Mouse (Mus musculus) liver, adult 2 months (tissue): ENCODE measurements at regions not wholly inside any gene's neighbourhood (a gene's known extent, or its start where the extent isn't known, plus 50 kb on each side); places are given as distances from the start of the nearest gene placed in this dataset.

Experiments used
- DNase-seq: peaks from one replicate; pipeline ENCODE4 v3.0.0-alpha.2; 2011; ENCODE audit warnings: low read depth, low spot score; ENCODE audit errors: extremely low read depth
- H3K27ac ChIP-seq: fragments of 200-500 bp; replicated peaks from 2 replicates; pipeline ENCODE4 v1.5.1; 2012; ENCODE audit warnings: low read depth, mild to moderate bottlenecking, control low read depth, inconsistent platforms, low read length; ENCODE audit not compliant: insufficient read depth
- H3K27me3 ChIP-seq: fragments of 200-500 bp; 2 replicates; pipeline ENCODE4 v1.6.1; 2012; ENCODE audit warnings: mild to moderate bottlenecking, moderate library complexity, low read length, inconsistent platforms; ENCODE audit not compliant: control insufficient read depth, insufficient read depth
- H3K36me3 ChIP-seq: fragments of 200-500 bp; 2 replicates; pipeline ENCODE4 v1.6.1; 2012; ENCODE audit warnings: low read length, inconsistent platforms; ENCODE audit not compliant: control insufficient read depth, insufficient read depth
- H3K4me1 ChIP-seq: fragments of 200-500 bp; 2 replicates; pipeline ENCODE4 v1.6.1; 2011; ENCODE audit warnings: low read length; ENCODE audit not compliant: control insufficient read depth, insufficient read depth
- H3K4me3 ChIP-seq: fragments of 200-500 bp; 2 replicates; pipeline ENCODE4 v1.5.1; 2011; ENCODE audit warnings: low read depth, mild to moderate bottlenecking, control low read depth, low read length, moderate library complexity; ENCODE audit not compliant: insufficient read depth
- H3K79me2 ChIP-seq: fragments of 200-500 bp; 2 replicates; pipeline ENCODE4 v1.6.1; 2012; ENCODE audit warnings: inconsistent platforms, mild to moderate bottlenecking, low read length, moderate library complexity; ENCODE audit not compliant: control insufficient read depth, insufficient read depth
- H3K9ac ChIP-seq: fragments of 200-500 bp; 2 replicates; pipeline ENCODE4 v1.6.1; 2012; ENCODE audit warnings: low read depth, mild to moderate bottlenecking, control low read depth, inconsistent platforms, low read length
- CTCF ChIP-seq: fragments of 200-500 bp; IDR thresholded peaks from 2 replicates; pipeline ENCODE4 v1.5.1; 2011; ENCODE audit warnings: low read depth, low read length, control low read depth
- POLR2A ChIP-seq: fragments of 200-500 bp; IDR thresholded peaks from 2 replicates; pipeline ENCODE4 v1.6.1; 2011; ENCODE audit warnings: low read length, control low read depth; ENCODE audit not compliant: insufficient read depth; ENCODE audit errors: extremely low read depth
- WGBS: fragments of 180-500 bp; shearing (Covaris S2); methylation state at CpG from one replicate; pipeline ENCODE4 v1.1.7; 2018; 5-methylcytosine and 5-hydroxymethylcytosine counted together

DNA sequence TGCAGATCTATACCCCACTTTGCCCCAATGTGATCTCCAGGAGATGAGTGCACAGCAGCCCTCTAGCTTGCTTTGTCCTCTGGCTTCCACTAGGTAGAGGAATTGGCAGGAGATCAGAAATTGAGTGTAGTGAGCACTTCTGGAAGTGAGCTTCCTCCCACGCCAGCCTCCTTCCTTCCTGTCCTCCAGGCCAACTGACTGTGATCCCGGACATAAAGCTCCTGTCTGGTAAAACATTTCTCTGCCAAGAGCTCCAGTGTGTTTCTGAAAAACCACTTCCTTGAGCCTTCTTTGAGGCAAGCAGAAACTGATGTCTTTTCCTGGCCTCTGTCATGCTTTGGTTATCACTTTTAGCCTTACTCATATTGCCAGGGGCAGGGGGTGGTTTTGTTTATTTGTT is 197.5 kb downstream of the Mreg start:
- no peak for TF ChIP-seq CTCF
- no peak for TF ChIP-seq POLR2A
- H3K9ac ChIP-seq = no peak overlapping the region
- DNase-seq = peak; percentile 46
- no peaks in the 10 kb centered on the region for H3K36me3 ChIP-seq
- 5% methylated on average over 2 of the region's 2 CpGs for WGBS
- no peak overlapping the region for H3K4me3 ChIP-seq
- H3K27me3 ChIP-seq = no peaks in the 10 kb centered on the region
- peaks cover 10% of the 10 kb centered on the region for H3K4me1 ChIP-seq
- H3K79me2 ChIP-seq = no peaks in the 10 kb centered on the region
- no peak overlapping the region for H3K27ac ChIP-seq

DNA sequence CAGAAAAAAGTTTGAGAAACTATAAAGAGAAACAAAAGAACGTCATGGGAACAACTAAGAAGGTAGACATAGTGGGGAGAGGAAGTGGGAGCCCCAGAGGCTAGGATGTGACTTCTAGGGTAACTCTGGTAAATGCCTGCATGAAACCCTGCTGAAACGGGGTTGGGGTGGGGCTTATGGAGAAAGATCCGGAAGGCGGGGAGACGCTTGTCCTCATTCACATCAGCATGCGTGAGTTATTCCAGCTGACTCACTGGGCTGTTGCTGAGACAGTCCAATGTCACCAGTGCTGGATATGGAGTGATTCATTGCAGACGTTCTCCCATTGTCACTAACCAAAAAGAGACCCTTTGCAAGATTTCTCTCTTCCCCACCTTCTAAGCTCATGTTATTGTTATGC is 198.2 kb downstream of the Mreg start:
- WGBS = 77% methylated on average over 7 of the region's 7 CpGs
- Histone ChIP-seq H3K79me2 (no peaks in the 10 kb centered on the region), H3K9ac (no peak overlapping the region), H3K4me1 (peaks cover 16% of the 10 kb centered on the region), H3K36me3 (no peaks in the 10 kb centered on the region), H3K4me3 (no peak overlapping the region), H3K27ac (no peak overlapping the region), H3K27me3 (no peaks in the 10 kb centered on the region)
- DNase-seq = no peak
- TF ChIP-seq POLR2A = no peak
- TF ChIP-seq CTCF = no peak

DNA sequence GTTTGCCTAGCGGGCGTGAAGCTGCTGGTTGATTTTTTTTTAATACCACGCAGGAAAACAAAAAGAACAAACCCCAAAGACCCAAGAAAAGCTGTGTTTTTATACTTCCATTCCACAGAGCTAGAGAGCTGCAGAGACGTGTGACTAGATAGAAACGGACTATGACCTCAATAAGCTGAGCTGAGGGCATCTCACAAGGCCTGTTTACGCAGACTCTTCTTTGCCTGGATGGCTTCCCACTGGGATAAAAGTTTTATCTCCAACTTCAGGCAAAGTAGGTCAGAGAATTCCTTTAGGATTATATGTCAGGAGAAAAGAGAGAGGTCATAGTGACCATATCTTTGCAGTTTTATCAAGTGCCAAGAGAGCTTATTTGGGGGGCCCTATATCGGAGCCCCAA is 199.4 kb downstream of the Mreg start:
- 39% methylated on average over 7 of the region's 7 CpGs for WGBS
- peak; percentile 95 for DNase-seq

DNA sequence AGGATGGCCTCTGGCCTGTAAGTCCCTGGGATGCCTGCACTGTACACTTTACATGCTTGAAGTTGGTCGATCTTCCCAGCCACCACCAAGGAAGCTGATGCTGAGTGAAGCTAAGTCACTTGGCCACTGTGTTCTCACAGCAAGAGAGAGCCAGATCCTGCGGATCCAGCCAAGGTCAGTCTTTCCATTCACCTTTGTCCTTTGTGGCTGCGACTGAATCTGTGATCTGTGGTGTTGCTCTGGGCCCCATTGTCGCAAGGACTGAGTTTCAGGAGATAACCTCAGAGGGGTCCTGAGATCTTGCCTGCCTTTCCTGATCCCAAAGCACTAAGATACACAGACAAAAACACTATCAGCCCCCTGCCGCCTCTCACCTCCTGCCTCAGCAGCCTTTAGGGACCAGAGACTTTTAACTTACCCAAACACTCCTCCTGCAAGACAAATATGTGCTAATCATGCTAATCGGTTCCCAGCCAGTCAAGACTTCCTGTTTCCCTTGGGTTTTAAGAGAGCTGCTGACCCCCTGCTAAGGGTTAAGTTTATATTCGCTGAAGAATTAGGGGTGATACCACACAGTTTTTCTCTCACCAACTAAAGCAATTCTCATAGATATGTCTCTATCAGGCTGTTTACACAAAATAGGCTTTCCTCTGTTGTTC is 202.7 kb downstream of the Mreg start:
- Histone ChIP-seq H3K27ac (0 out of 2 replicates have a peak overlapping the region, but pooled peaks have one; percentile 30), H3K4me1 (peaks cover 11% of the 10 kb centered on the region), H3K79me2 (no peaks in the 10 kb centered on the region), H3K9ac (no peak overlapping the region), H3K36me3 (no peaks in the 10 kb centered on the region), H3K4me3 (no peak overlapping the region), H3K27me3 (no peaks in the 10 kb centered on the region)
- DNase-seq = peak; percentile 80
- no peak for TF ChIP-seq POLR2A
- TF ChIP-seq CTCF = no peak
- WGBS = 25% methylated on average over 7 of the region's 7 CpGs

More for the DNA sequence above, 199.4 kb downstream of the Mreg start:
- TF ChIP-seq CTCF (no peak), POLR2A (no peak)
- H3K36me3 ChIP-seq = no peaks in the 10 kb centered on the region
- H3K27me3 ChIP-seq = no peaks in the 10 kb centered on the region
- no peaks in the 10 kb centered on the region for H3K79me2 ChIP-seq
- H3K27ac ChIP-seq = 0 out of 2 replicates have a peak overlapping the region, but pooled peaks have one; percentile 25
- no peak overlapping the region for H3K4me3 ChIP-seq
- H3K9ac ChIP-seq = no peak overlapping the region
- H3K4me1 ChIP-seq = peaks cover 16% of the 10 kb centered on the region

DNA sequence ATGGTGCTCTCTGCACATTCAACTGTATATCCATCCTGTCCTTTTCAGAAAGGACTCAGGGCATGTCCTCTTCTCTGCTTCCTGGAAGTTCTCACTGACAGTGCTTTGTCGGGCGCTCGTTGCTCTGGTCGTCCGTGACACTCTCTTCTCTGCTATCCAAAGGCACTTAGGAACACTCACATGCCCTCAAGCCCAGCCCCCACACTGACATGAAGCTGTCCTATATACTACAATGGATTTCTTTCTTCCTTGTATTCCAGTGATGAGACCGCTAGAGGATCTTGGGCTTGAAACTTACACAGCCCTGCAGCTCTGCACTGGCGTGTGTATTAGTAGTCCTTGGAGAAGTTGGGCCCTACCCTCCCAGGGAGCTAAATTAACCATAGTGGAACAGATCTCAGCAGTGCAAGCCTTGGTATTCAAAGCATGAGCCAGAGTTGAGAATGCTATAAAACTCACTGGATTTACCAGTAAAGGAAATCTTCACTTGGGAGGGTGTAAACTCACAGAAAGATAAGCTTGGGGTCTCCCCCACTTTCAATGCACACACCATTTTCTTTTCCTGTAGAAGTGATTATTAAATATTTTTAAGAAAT is 205.3 kb downstream of the Mreg start:
- no peak overlapping the region for H3K9ac ChIP-seq
- no peaks in the 10 kb centered on the region for H3K27me3 ChIP-seq
- peaks cover 8% of the 10 kb centered on the region; the same call in 1 of the 2 replicates for H3K4me1 ChIP-seq
- TF ChIP-seq CTCF (no peak), POLR2A (no peak)
- DNase-seq = no peak
- H3K36me3 ChIP-seq = no peaks in the 10 kb centered on the region
- 92% methylated on average over 7 of the region's 7 CpGs for WGBS
- H3K79me2 ChIP-seq = no peaks in the 10 kb centered on the region
- H3K27ac ChIP-seq = no peak overlapping the region
- no peak overlapping the region for H3K4me3 ChIP-seq

DNA sequence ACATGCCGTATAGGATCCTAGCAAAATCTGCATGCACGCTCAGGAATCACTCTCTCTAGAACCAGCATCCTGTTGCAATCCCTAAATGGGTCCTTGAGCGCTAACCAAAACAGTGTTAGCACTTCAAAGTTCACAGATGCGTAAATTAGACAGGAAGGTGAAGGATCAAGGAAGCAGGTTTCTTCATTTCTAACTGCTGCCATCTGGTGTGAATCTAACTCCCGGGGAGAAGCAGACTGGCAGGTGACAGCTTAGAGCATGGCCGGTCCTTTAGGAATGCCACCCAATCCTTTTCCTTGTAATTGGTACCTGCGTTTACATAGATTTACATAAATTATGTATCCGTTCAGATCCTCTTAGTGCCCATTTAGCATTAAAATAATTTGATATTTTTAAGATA is 206.2 kb downstream of the Mreg start:
- H3K4me1 ChIP-seq = peaks cover 8% of the 10 kb centered on the region; the same call in 1 of the 2 replicates
- DNase-seq = no peak
- H3K4me3 ChIP-seq = no peak overlapping the region
- 88% methylated on average over 8 of the region's 8 CpGs for WGBS
- no peak overlapping the region for H3K27ac ChIP-seq
- H3K27me3 ChIP-seq = no peaks in the 10 kb centered on the region
- H3K9ac ChIP-seq = no peak overlapping the region
- H3K79me2 ChIP-seq = no peaks in the 10 kb centered on the region
- H3K36me3 ChIP-seq = no peaks in the 10 kb centered on the region
- TF ChIP-seq POLR2A (no peak), CTCF (no peak)
